Mouse (Mus musculus) kidney, adult 2 months (tissue): ENCODE data around the gene Dcaf4.

Source experiments
- CTCF ChIP-seq: fragments of 200-500 bp; conservative IDR thresholded peaks from 2 replicates; pipeline ENCODE4 v1.5.1; 2011; ENCODE audit warnings: low read depth, mild to moderate bottlenecking, control low read depth, low read length, moderate library complexity, mixed read lengths; ENCODE audit not compliant: insufficient read depth, insufficient read length
- POLR2A ChIP-seq: fragments of 200-500 bp; IDR thresholded peaks from one replicate; pipeline ENCODE4 v1.6.1; 2011; ENCODE audit warnings: low read depth, low read length, control low read depth

GRCm38 (mm10) chr12:83523892-83524291, 3.6 kb downstream of the Dcaf4 start:
- TF ChIP-seq POLR2A (no peak), CTCF (no peak)
